Mouse (Mus musculus): ENCODE data around the gene Pip5k1c. TPM values are rescaled to one million over a fixed set of nuclear protein-coding genes. Genes with fewer than 3 reads are reported as not detected.

Gene Pip5k1c
- polyA plus RNA-seq, 1 experiment from 2014 or later, result 70.1 TPM

GRCm38 (mm10) chr10:81285694-81286450 is 6.9 kb upstream of the Pip5k1c start:
- WGBS, result 2% methylated on average over 54 of the region's 54 CpGs
- Histone ChIP-seq H3K4me1 (peaks cover 11% of the 10 kb centered on the region; the same call in 1 of the 2 replicates), H3K27ac (no peak overlapping the region), H3K27me3 (peaks cover 53% of the 10 kb centered on the region), H3K4me3 (peak overlapping the region; percentile 41), H3K9me3 (no peaks in the 10 kb centered on the region), H3K9ac (peak overlapping the region; percentile 34), H3K4me2 (replicated peaks) (peak overlapping the region; percentile 69), H3K36me3 (no peaks in the 10 kb centered on the region)
- ATAC-seq (ENCODE audit: insufficient number of reproducible peaks, insufficient read depth, low FRiP score, low TSS enrichment), result peak; percentile 20

- no peaks in the 10 kb centered on the region for H3K9me3 ChIP-seq
- H3K4me3 ChIP-seq, result no peak overlapping the region
- no peak overlapping the region for H3K4me2 ChIP-seq (replicated peaks)
- H3K4me1 ChIP-seq, result peaks cover 15% of the 10 kb centered on the region; the same call in 1 of the 2 replicates
- no peaks in the 10 kb centered on the region for H3K36me3 ChIP-seq
- H3K27ac ChIP-seq, result no peak overlapping the region
- peaks cover 53% of the 10 kb centered on the region for H3K27me3 ChIP-seq
- no peak overlapping the region for H3K9ac ChIP-seq
- no peak for ATAC-seq (ENCODE audit: insufficient number of reproducible peaks, insufficient read depth, low FRiP score, low TSS enrichment)
- WGBS, result 36% methylated on average over 6 of the region's 6 CpGs
Observed at GRCm38 (mm10) chr10:81286586-81286985, 6.2 kb upstream of the Pip5k1c start.

GRCm38 (mm10) chr10:81287513-81288157 is 5.1 kb upstream of the Pip5k1c start:
- no peak overlapping the region for H3K27ac ChIP-seq
- no peak overlapping the region for H3K4me2 ChIP-seq (replicated peaks)
- ATAC-seq (ENCODE audit: insufficient number of reproducible peaks, insufficient read depth, low FRiP score, low TSS enrichment), result no peak
- no peaks in the 10 kb centered on the region for H3K9me3 ChIP-seq
- peaks cover 15% of the 10 kb centered on the region; the same call in 1 of the 2 replicates for H3K4me1 ChIP-seq
- H3K36me3 ChIP-seq, result no peaks in the 10 kb centered on the region
- WGBS, result 60% methylated on average over 8 of the region's 8 CpGs
- no peak overlapping the region for H3K9ac ChIP-seq
- no peak overlapping the region for H3K4me3 ChIP-seq
- H3K27me3 ChIP-seq, result peaks cover 53% of the 10 kb centered on the region

- ATAC-seq (ENCODE audit: insufficient number of reproducible peaks, insufficient read depth, low FRiP score, low TSS enrichment), result no peak
- 23% methylated on average over 6 of the region's 6 CpGs for whole genome bisulfite sequencing
- Histone ChIP-seq H3K27ac (no peak overlapping the region), H3K27me3 (peaks cover 44% of the 10 kb centered on the region), H3K9ac (no peak overlapping the region), H3K4me2 (replicated peaks) (no peak overlapping the region), H3K36me3 (no peaks in the 10 kb centered on the region), H3K9me3 (no peaks in the 10 kb centered on the region), H3K4me3 (no peak overlapping the region), H3K4me1 (peaks cover 16% of the 10 kb centered on the region; the same call in 1 of the 2 replicates)
Observed at GRCm38 (mm10) chr10:81288601-81289000, 4.2 kb upstream of the Pip5k1c start.

- 3% methylated on average over 7 of the region's 7 CpGs for WGBS
- H3K27me3 ChIP-seq, result peaks cover 37% of the 10 kb centered on the region
- ATAC-seq (ENCODE audit: insufficient number of reproducible peaks, insufficient read depth, low FRiP score, low TSS enrichment), result no peak
Observed at GRCm38 (mm10) chr10:81289278-81289677, 3.5 kb upstream of the Pip5k1c start.

GRCm38 (mm10) chr10:81289811-81290210 is 3.0 kb upstream of the Pip5k1c start:
- Histone ChIP-seq H3K4me1 (peaks cover 27% of the 10 kb centered on the region), H3K4me2 (replicated peaks) (no peak overlapping the region), H3K4me3 (no peak overlapping the region), H3K9ac (no peak overlapping the region), H3K27ac (no peak overlapping the region), H3K27me3 (peaks cover 32% of the 10 kb centered on the region), H3K36me3 (no peaks in the 10 kb centered on the region), H3K9me3 (no peaks in the 10 kb centered on the region)
- 60% methylated on average over 14 of the region's 14 CpGs for WGBS
- no peak for ATAC-seq (ENCODE audit: insufficient number of reproducible peaks, insufficient read depth, low FRiP score, low TSS enrichment)

More at GRCm38 (mm10) chr10:81289278-81289677, 3.5 kb upstream of the Pip5k1c start:
- Histone ChIP-seq H3K4me1 (peaks cover 23% of the 10 kb centered on the region), H3K4me2 (replicated peaks) (no peak overlapping the region), H3K27ac (no peak overlapping the region), H3K4me3 (no peak overlapping the region), H3K9ac (no peak overlapping the region), H3K36me3 (no peaks in the 10 kb centered on the region), H3K9me3 (no peaks in the 10 kb centered on the region)

GRCm38 (mm10) chr10:81290698-81291460 is 1.9 kb upstream of the Pip5k1c start:
- no peak overlapping the region; the same call in 1 of the 2 replicates for H3K27ac ChIP-seq
- no peak overlapping the region; the same call in 1 of the 2 replicates for H3K4me2 ChIP-seq (replicated peaks)

GRCm38 (mm10) chr10:81291511-81292104 is 1.2 kb upstream of the Pip5k1c start, which contains the start of gene Tjp3:
TSS of gene Tjp3 (minus strand) at chr10:81291581.
- Histone ChIP-seq H3K4me3 (peak within 1 kb of the TSS; percentile 67), H3K27me3 (peaks cover 23% of the 10 kb centered on the region), H3K9me3 (no peaks in the 10 kb centered on the region), H3K27ac (no peak within 1 kb of the TSS; the same call in 1 of the 2 replicates), H3K4me2 (replicated peaks) (peak within 1 kb of the TSS; percentile 98), H3K9ac (no peak within 1 kb of the TSS), H3K36me3 (no peaks in the 10 kb centered on the region), H3K4me1 (peaks cover 27% of the 10 kb centered on the region)
- ATAC-seq (ENCODE audit: insufficient number of reproducible peaks, insufficient read depth, low FRiP score, low TSS enrichment), result no peak
- WGBS, result 75% methylated on average over 9 of the region's 9 CpGs

More at GRCm38 (mm10) chr10:81290698-81291460, 1.9 kb upstream of the Pip5k1c start:
- Histone ChIP-seq H3K4me3 (0 out of 2 replicates have a peak overlapping the region, but pooled peaks have one; percentile 7), H3K4me1 (peaks cover 27% of the 10 kb centered on the region), H3K9ac (no peak overlapping the region), H3K36me3 (no peaks in the 10 kb centered on the region), H3K9me3 (no peaks in the 10 kb centered on the region), H3K27me3 (peaks cover 23% of the 10 kb centered on the region)
- WGBS, result 13% methylated on average over 23 of the region's 24 CpGs
- ATAC-seq (ENCODE audit: insufficient number of reproducible peaks, insufficient read depth, low FRiP score, low TSS enrichment), result no peak

- H3K27me3 ChIP-seq, result peaks cover 23% of the 10 kb centered on the region
- H3K9ac ChIP-seq, result peak overlapping the region; percentile 78
- ATAC-seq (ENCODE audit: insufficient number of reproducible peaks, insufficient read depth, low FRiP score, low TSS enrichment), result no peak; the same call in 1 of the 2 replicates
- H3K9me3 ChIP-seq, result no peaks in the 10 kb centered on the region
- H3K4me1 ChIP-seq, result peaks cover 32% of the 10 kb centered on the region
- 3% methylated on average over 25 of the region's 25 CpGs for WGBS
- H3K27ac ChIP-seq, result peak overlapping the region; percentile 64
- H3K4me3 ChIP-seq, result peak overlapping the region; percentile 67
- peak overlapping the region; percentile 98 for H3K4me2 ChIP-seq (replicated peaks)
- no peaks in the 10 kb centered on the region for H3K36me3 ChIP-seq
Observed at GRCm38 (mm10) chr10:81293334-81294030, 719 bp downstream of the Pip5k1c start.

- 48% methylated on average over 8 of the region's 8 CpGs for WGBS
- H3K36me3 ChIP-seq, result no peaks in the 10 kb centered on the region
- peaks cover 38% of the 10 kb centered on the region for H3K4me1 ChIP-seq
- peak overlapping the region; percentile 78 for H3K9ac ChIP-seq
- no peak for ATAC-seq (ENCODE audit: insufficient number of reproducible peaks, insufficient read depth, low FRiP score, low TSS enrichment)
- H3K27me3 ChIP-seq, result peaks cover 23% of the 10 kb centered on the region
- H3K9me3 ChIP-seq, result no peaks in the 10 kb centered on the region
- peak overlapping the region; percentile 67 for H3K4me3 ChIP-seq
- H3K4me2 ChIP-seq (replicated peaks), result peak overlapping the region; percentile 98
- no peak overlapping the region for H3K27ac ChIP-seq
Observed at GRCm38 (mm10) chr10:81294442-81294841, 1.7 kb downstream of the Pip5k1c start.
